Mouse (Mus musculus) kidney, postnatal 0 days (tissue): ENCODE measurements around the gene Cdk20. TPM values are rescaled to one million over a fixed set of nuclear protein-coding genes. Genes with fewer than 3 reads are reported as not detected.

Source experiments
- ATAC-seq: fragments of 200-750 bp; cut with Nextera tagmentation; replicated peaks from 2 replicates; pipeline ENCODE4 v1.8.0; 2017; ENCODE audit warnings: low read depth, moderate number of reproducible peaks, moderate TSS enrichment, moderate library complexity; ENCODE audit not compliant: low FRiP score
- DNase-seq: peaks from one replicate; pipeline ENCODE4 v3.0.0-alpha.2; 2016; ENCODE audit warnings: low spot score
- H3K27ac ChIP-seq: fragments of 300-500 bp; sonication (generic); 2 replicates; pipeline ENCODE4 v1.5.1; 2014; ENCODE audit warnings: mild to moderate bottlenecking
- H3K27me3 ChIP-seq: fragments of 300-500 bp; sonication (generic); 2 replicates; pipeline ENCODE4 v1.6.1; 2014; ENCODE audit warnings: low read length, mixed read lengths; ENCODE audit not compliant: insufficient read depth
- H3K36me3 ChIP-seq: fragments of 300-500 bp; sonication (generic); 2 replicates; pipeline ENCODE4 v1.6.1; 2014; ENCODE audit warnings: low read length, mixed read lengths; ENCODE audit not compliant: insufficient read depth
- H3K4me1 ChIP-seq: fragments of 300-500 bp; sonication (generic); replicated peaks from 2 replicates; pipeline ENCODE4 v1.6.1; 2014; ENCODE audit warnings: antibody characterized with exemption, low read length, mixed read lengths; ENCODE audit not compliant: insufficient read depth
- H3K4me2 ChIP-seq: fragments of 300-500 bp; sonication (generic); 2 replicates; pipeline ENCODE4 v1.6.1; 2014; ENCODE audit warnings: mild to moderate bottlenecking, low read length, moderate library complexity, mixed read lengths
- H3K4me3 ChIP-seq: fragments of 300-500 bp; sonication (generic); replicated peaks from 2 replicates; pipeline ENCODE4 v1.5.1; 2014; ENCODE audit warnings: low read depth, low read length
- H3K9ac ChIP-seq: fragments of 300-500 bp; sonication (generic); 2 replicates; pipeline ENCODE4 v1.6.1; 2014; ENCODE audit warnings: low read depth, low read length
- H3K9me3 ChIP-seq: fragments of 300-500 bp; sonication (generic); replicated peaks from 2 replicates; pipeline ENCODE4 v1.6.1; 2016; ENCODE audit warnings: low read length, inconsistent platforms, mixed read lengths
- CTCF ChIP-seq: IDR thresholded peaks from 2 replicates; pipeline ENCODE4 v1.5.1; 2016; ENCODE audit warnings: antibody characterized with exemption, low read depth, mild to moderate bottlenecking, moderate library complexity
- WGBS: fragments of 180-500 bp; shearing (Covaris S2); extraction: QIAGEN DNeasy Blood & Tissue Kit; methylation state at CpG from one replicate; pipeline ENCODE4 v1.1.7; 2014; 5-methylcytosine and 5-hydroxymethylcytosine counted together
- polyA plus RNA-seq: library from polyadenylated mRNA; unstranded; fragments of >200 nt; fragmentation: Nextera tagmentation; extraction: Ambion mirVana; gene quantifications from 2 replicates; pipeline ENCODE4 v1.2.1, GENCODE M21; 2015

The Cdk20 gene
- 6.6 and 8.1 TPM in 2 replicates for polyA plus RNA-seq

GRCm38 (mm10) chr13:64432017-64432995 is at the start of gene Cdk20:
Gene Cdk20 (plus strand): TSS chr13:64432314.
- H3K36me3 ChIP-seq: no peaks in the 10 kb centered on the region
- no peaks in the 10 kb centered on the region for H3K27me3 ChIP-seq
- DNase-seq (peak; percentile 98), ATAC-seq (peak; percentile 100)
- H3K27ac ChIP-seq: peak within 1 kb of the TSS; percentile 87
- H3K9me3 ChIP-seq: no peaks in the 10 kb centered on the region
- 0 out of 2 replicates have a peak, but pooled peaks cover 3% of the 10 kb centered on the region for H3K4me1 ChIP-seq
- H3K4me2 ChIP-seq: peak within 1 kb of the TSS; percentile 90
- TF ChIP-seq CTCF: peak; percentile 86
- peak within 1 kb of the TSS; percentile 59 for H3K4me3 ChIP-seq
- peak within 1 kb of the TSS; percentile 64 for H3K9ac ChIP-seq
- WGBS: under 1% methylated on average over 54 of the region's 57 CpGs

- no peak overlapping the region for H3K9ac ChIP-seq
- H3K36me3 ChIP-seq: no peaks in the 10 kb centered on the region
- DNase-seq (no peak), ATAC-seq (no peak)
- H3K4me1 ChIP-seq: no peaks in the 10 kb centered on the region
- H3K27me3 ChIP-seq: no peaks in the 10 kb centered on the region
- no peaks in the 10 kb centered on the region for H3K9me3 ChIP-seq
- H3K4me3 ChIP-seq: no peak overlapping the region
- 90% methylated on average over 3 of the region's 3 CpGs for WGBS
- H3K4me2 ChIP-seq: no peak overlapping the region
- no peak overlapping the region for H3K27ac ChIP-seq
- no peak for TF ChIP-seq CTCF
Measured at GRCm38 (mm10) chr13:64384937-64385336, 47.2 kb upstream of the Cdk20 start.

GRCm38 (mm10) chr13:64386048-64386447 is 46.1 kb upstream of the Cdk20 start:
- no peaks in the 10 kb centered on the region for H3K36me3 ChIP-seq
- peak; percentile 67 for ATAC-seq
- H3K9me3 ChIP-seq: no peaks in the 10 kb centered on the region
- no peak overlapping the region for H3K4me2 ChIP-seq
- DNase-seq: no peak
- no peak for TF ChIP-seq CTCF
- H3K9ac ChIP-seq: no peak overlapping the region
- no peak overlapping the region for H3K4me3 ChIP-seq
- WGBS: 31% methylated on average over 2 of the region's 2 CpGs
- no peaks in the 10 kb centered on the region for H3K27me3 ChIP-seq
- no peaks in the 10 kb centered on the region for H3K4me1 ChIP-seq
- no peak overlapping the region for H3K27ac ChIP-seq

GRCm38 (mm10) chr13:64388415-64388814 is 43.7 kb upstream of the Cdk20 start:
- H3K4me3 ChIP-seq: no peak overlapping the region
- DNase-seq (no peak), ATAC-seq (peak; percentile 59; the same call in 1 of the 2 replicates)
- no peak overlapping the region for H3K4me2 ChIP-seq
- WGBS: 43% methylated on average over 4 of the region's 4 CpGs
- H3K4me1 ChIP-seq: no peaks in the 10 kb centered on the region
- TF ChIP-seq CTCF: no peak
- H3K9ac ChIP-seq: no peak overlapping the region
- H3K9me3 ChIP-seq: no peaks in the 10 kb centered on the region
- no peaks in the 10 kb centered on the region for H3K27me3 ChIP-seq
- H3K36me3 ChIP-seq: no peaks in the 10 kb centered on the region
- no peak overlapping the region for H3K27ac ChIP-seq

- Histone ChIP-seq H3K27me3 (no peaks in the 10 kb centered on the region), H3K4me2 (no peak overlapping the region), H3K9me3 (no peaks in the 10 kb centered on the region), H3K4me1 (peaks cover 8% of the 10 kb centered on the region; the same call in 1 of the 2 replicates), H3K9ac (no peak overlapping the region), H3K36me3 (no peaks in the 10 kb centered on the region), H3K27ac (no peak overlapping the region), H3K4me3 (no peak overlapping the region)
- ATAC-seq: no peak
- 33% methylated on average over 8 of the region's 8 CpGs for WGBS
- TF ChIP-seq CTCF: no peak
- DNase-seq: no peak
Measured at GRCm38 (mm10) chr13:64396979-64397378, 35.1 kb upstream of the Cdk20 start.

GRCm38 (mm10) chr13:64398065-64398464 is 34.0 kb upstream of the Cdk20 start:
- Histone ChIP-seq H3K4me1 (peaks cover 15% of the 10 kb centered on the region; the same call in 1 of the 2 replicates), H3K27me3 (no peaks in the 10 kb centered on the region), H3K9ac (no peak overlapping the region), H3K4me3 (no peak overlapping the region), H3K36me3 (no peaks in the 10 kb centered on the region), H3K4me2 (no peak overlapping the region), H3K9me3 (no peaks in the 10 kb centered on the region), H3K27ac (no peak overlapping the region)
- no peak for ATAC-seq
- TF ChIP-seq CTCF: no peak
- DNase-seq: no peak
- 86% methylated on average over 1 of the region's 1 CpGs for WGBS
